Mouse (Mus musculus) E14TG2a.4 (cell line): ENCODE data around the gene Fignl1.

Experiments used
- H3K27me3 ChIP-seq: 2 replicates; pipeline ENCODE4 v1.6.1; 2014; ENCODE audit warnings: low read length, control low read depth; ENCODE audit not compliant: insufficient read depth
- H3K36me3 ChIP-seq: 2 replicates; pipeline ENCODE4 v1.6.1; 2014; ENCODE audit warnings: low read length, control low read depth; ENCODE audit not compliant: insufficient read depth
- H3K4me1 ChIP-seq: replicated peaks from 2 replicates; pipeline ENCODE4 v1.6.1; 2014; ENCODE audit warnings: low read depth, low read length, control low read depth
- H3K4me3 ChIP-seq: replicated peaks from 2 replicates; pipeline ENCODE4 v1.5.1; 2014; ENCODE audit warnings: mild to moderate bottlenecking, low read length
- H3K9me3 ChIP-seq: 2 replicates; pipeline ENCODE4 v1.6.1; 2014; ENCODE audit warnings: low read length, control low read depth
- CTCF ChIP-seq: conservative IDR thresholded peaks from 2 replicates; pipeline ENCODE4 v1.5.1; 2014; ENCODE audit warnings: low read length
- NANOG ChIP-seq: IDR thresholded peaks from 2 replicates; pipeline ENCODE4 v1.6.1; 2014; ENCODE audit warnings: borderline replicate concordance, low read length, mixed read lengths
- POU5F1 ChIP-seq: IDR thresholded peaks from 2 replicates; pipeline ENCODE4 v1.6.1; 2014; ENCODE audit warnings: low read length, borderline replicate concordance

Fignl1 gene

DNA sequence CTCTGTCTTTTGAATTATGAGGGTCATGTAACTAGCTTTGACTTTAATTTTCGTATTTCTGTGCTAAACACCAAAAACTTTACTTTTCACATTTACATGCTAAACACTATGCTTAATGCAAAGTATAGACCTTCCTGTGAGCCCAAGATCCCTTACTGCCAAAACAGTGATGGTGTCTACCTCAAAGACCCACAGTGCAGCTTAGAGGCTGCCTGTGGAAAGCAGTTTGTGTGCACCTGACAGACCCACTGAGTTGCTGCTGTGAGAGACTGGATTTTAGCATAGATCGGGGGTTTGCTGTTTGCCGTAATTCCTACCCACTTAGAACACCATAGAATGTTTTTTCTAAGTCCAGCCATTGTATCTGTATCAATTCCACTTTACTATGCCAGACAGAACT, 69.7 kb downstream of the Fignl1 start:
- Histone ChIP-seq H3K4me1 (no peaks in the 10 kb centered on the region), H3K4me3 (no peak overlapping the region)
- TF ChIP-seq NANOG (no peak), POU5F1 (no peak), CTCF (no peak)

GRCm38 (mm10) chr11:11737562-11737961, 71.2 kb downstream of the Fignl1 start:
- Histone ChIP-seq H3K36me3 (no peaks in the 10 kb centered on the region), H3K4me1 (no peaks in the 10 kb centered on the region), H3K9me3 (peaks cover 5% of the 10 kb centered on the region; the same call in 1 of the 2 replicates), H3K27me3 (no peaks in the 10 kb centered on the region), H3K4me3 (no peak overlapping the region)
- no peak for TF ChIP-seq POU5F1

More for the DNA sequence above, 69.7 kb downstream of the Fignl1 start:
- H3K36me3 ChIP-seq: no peaks in the 10 kb centered on the region
- peaks cover 5% of the 10 kb centered on the region; the same call in 1 of the 2 replicates for H3K9me3 ChIP-seq
- no peaks in the 10 kb centered on the region for H3K27me3 ChIP-seq
